Mouse (Mus musculus) left cerebral cortex, adult 8-10 months (tissue): ENCODE measurements around the gene Pak6. TPM values are rescaled to one million over a fixed set of nuclear protein-coding genes. Genes with fewer than 3 reads are reported as not detected.
A peak's percentile ranks its signal among the peaks of the same experiment; 100 is the strongest.

Experiments used
- DNase-seq, 2 experiments: peaks; one replicate each; pipeline ENCODE4 v3.0.0; 2022; ENCODE audit warnings: low spot score in 2 of 2
- total RNA-seq, 4 experiments: library from RNA; stranded (reverse); gene quantifications; 2 replicates each; pipeline ENCODE4 v1.2.4; 2022

Gene Pak6
- total RNA-seq, 4 experiments from 2014 or later = 68.1 to 87.8 (median 77.2) TPM

DNA sequence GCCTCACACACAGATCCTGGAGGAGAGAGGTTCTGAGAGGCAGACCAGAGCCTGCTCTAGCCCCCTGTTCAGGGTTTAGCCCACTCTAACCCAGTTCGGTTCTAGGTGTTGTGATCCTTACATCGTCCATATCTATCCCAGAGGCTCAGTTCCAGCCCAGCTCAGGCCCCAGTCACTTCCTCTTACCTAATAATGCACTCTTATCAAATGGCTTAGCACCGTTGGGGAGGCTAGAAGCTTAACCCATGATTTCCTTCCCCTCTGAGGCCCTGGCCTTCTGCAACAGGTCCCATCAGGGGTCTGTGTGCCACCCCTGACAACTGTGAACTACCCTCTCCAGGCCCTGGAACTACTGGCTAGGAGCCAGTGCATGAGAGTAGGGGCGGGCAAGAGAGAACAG lies 66.1 kb downstream of the Pak6 start:
- no peak for DNase-seq

DNA sequence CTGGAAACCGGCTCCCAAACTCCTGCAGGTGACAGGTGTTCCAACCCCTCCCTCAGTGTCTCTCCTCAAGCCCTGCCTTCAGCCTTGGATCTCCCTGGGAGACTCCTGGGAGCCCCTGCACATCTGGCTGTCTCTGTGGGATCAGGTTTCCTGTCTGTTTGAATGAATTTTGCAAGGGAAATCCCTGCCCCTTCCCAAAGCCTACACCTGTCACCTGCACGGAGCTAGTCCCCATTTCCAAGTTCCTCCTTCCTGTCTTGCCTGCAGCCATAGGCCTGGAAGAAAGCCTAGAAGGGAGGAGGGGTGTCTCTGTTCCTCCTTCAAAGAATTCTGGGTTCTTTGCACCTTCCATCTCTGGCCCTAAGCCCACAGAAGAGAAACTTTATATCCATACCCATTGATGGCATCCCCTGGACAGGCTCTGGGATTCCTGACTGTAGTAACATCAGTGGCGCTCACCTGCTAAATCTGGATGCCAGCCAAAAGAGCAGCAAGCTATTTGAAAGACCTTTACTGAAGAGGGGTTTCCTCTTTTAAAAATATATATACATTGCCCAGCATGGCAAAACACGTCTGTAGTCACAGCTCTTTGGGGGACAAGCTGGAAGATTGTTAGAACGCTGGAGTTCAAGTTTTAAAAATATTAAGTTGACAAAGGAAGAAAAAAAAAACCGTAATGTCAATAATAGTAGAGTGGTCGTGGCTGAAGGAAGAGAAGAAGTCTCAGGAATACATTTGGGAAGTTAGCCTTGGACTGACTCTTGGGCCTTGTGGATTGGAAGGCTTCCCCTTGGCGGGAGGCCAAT lies 66.9 kb downstream of the Pak6 start:
- no peak for DNase-seq

DNA sequence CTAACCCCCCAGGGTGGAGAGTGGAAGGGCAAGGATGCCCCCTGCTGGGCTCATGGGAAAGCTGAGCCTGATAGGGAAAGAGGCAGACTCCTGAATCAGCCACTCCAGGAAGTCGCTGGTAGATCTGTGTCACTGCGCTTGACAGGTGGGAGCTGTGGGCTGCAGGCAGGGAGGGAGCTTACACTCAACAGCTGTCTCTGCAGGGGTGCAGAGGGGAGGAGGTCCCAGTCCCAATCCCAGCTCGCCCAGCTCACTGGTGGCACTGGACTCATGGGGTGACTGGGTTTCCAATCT lies 67.5 kb downstream of the Pak6 start:
- peak; percentile 47 to 60 for DNase-seq

DNA sequence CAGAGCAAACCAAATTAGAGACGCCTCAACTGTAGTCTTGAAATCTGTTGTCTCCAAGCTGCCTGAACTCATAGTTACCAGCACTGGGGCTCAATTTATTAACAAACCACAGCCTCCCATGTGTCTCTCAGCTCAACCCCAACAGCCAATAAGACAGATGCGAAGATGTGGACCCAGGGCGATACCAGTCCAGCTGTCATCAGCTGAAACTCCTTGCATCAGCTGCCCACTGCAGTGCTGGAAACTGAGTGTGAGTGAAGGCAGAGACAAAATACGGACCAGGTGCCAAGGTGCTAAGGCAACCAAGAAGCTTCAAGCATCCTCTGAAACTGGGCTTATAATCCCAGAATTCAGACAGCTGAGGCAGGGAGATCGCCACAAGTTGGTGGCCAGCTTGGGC lies 68.9 kb downstream of the Pak6 start:
- DNase-seq = no peak

DNA sequence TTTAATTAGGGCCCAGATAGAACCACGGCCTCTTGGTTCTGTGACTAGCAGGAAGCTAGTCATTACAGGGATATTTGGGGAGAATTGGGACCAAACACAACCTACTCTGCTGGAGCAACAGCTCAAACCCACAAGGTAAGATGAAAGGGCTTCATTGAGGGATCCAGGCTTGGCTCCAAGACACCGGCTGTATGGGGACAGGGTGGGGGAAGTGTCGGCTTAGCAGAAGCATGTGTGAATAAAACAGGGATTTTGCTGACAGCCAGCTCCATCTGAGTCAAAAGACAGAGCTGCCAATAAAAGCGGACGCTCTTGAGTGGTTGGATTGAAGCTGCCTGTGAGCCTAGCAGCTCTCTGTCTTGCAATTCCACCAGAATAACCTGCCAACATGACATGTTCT lies 70.2 kb downstream of the Pak6 start:
- DNase-seq = peak in 1 of 2 experiments; percentile 35

DNA sequence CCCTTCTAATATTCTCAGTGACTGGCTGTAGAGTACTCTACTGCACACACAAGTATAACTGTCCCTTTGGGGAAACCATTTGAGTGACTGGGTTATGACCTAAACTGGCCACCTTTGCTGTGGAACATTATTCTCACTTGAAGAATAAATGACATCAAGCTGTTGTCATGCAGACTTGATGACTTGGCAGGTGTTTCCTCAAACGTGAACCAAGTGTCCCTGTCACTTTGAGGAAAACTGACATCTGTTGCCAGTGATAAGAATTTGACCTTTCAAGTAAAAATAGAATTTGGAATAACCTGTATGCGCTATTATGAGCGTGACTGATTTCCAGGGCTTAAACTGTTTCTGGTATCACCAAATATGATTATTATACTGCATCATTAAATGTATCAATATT lies 77.2 kb downstream of the Pak6 start:
- DNase-seq = no peak

DNA sequence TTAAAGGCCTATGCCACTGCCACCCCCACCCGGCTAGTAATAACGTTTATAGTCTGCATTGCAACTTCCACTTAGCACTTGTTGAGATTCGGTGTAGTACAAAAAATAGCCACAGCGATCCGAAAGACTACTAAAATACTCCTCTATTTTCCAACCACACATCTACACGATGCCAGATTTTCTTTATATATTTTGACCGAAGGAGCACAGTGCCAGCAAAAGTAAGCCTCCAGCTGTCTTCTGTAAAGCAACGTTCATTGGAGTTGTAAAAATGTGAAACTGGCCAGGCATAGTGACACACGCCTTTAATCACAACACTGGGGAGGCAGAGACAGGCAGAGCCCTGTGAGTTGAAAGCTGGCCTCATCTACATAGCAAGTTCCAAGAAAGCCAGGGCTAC lies 78.1 kb downstream of the Pak6 start:
- DNase-seq = peak in 1 of 2 experiments; percentile 30

DNA sequence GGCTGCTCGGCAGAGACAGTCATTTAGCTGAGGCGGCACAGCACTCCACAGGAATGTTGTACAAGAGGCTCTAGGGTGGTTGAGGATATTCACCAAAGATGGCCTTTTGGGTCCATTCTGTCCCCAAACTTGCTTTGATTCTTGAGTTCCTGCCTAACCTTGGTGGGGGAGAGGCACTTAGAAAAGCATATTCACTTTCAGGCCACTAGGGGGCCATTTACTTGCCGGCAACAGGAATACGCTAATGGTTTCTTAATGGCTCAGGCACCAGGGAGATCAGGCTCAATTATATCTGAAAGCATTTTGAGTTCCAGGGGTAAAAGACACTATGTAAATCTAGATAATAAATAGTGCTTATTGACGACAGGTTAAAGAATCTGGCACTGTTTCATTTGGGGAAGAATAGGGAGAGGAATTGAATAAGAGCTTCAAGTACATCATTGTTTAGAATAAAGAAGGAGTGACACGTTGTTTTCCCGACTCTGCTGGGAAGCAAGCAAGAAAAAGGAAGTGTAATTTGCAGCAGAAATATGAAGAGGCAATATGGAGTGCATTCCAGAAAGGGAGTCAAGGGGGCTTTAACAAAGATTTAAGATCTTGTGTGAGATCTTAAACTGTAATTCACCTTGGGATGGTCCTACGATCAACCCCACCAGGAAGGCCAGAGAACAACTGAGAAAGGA lies 80.3 kb downstream of the Pak6 start:
- no peak for DNase-seq

DNA sequence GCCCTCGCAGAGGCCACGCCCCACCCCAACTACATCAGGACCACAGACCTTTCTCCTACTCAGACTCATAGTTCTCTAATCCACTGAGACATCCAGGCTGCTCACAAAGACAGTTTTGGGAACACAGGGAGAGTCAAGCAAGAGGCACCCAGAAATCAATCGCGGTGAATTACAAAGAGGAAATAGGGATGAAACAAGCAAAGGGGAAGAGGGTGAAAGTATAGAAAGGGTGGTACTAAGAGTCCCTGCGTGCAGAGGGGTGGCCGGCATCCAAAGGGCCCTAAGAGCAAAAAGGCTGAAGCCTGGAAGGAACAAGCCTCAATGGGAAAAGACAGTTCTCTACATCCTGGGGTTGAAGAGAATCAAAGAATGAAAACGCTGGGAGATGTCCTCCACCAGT lies 81.5 kb downstream of the Pak6 start:
- DNase-seq = no peak

DNA sequence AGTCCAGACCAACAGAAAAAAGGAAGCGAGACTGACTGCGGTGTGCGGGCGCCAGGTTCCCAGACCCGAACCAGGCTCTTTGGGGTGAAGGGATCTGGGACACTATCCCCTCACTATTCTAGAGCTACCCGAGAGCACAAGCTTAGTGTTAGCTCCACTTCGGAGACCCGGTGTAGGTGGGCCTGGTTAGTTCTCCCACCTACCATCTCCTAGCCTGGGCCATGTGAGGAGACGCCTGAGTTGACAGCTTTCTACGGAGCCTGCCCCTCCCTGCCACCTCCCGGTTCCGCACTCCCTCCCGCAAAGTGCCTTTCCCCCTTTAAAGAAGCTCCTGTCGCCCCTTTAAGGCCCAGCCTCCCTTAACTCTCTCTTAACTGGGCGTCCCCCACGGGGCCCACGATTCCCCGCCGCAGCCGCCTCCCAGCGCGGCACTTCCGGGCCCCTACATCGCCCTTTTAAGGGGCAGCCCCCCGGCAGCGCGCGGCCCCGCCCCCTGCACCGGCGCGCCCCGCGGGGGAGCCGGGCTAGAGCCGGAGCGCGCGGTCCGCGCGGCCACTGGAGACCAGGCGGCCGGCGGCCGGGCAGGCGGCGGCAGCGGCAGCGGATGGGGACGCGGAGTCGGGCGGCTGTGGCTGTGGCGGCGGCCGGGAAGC lies 82.3 kb downstream of the Pak6 start, which contains the start of gene Inafm2:
Gene Inafm2 (plus strand): TSS at position 527 of the 653 bp plus-strand sequence.
- peak; percentile 77 to 89 for DNase-seq

DNA sequence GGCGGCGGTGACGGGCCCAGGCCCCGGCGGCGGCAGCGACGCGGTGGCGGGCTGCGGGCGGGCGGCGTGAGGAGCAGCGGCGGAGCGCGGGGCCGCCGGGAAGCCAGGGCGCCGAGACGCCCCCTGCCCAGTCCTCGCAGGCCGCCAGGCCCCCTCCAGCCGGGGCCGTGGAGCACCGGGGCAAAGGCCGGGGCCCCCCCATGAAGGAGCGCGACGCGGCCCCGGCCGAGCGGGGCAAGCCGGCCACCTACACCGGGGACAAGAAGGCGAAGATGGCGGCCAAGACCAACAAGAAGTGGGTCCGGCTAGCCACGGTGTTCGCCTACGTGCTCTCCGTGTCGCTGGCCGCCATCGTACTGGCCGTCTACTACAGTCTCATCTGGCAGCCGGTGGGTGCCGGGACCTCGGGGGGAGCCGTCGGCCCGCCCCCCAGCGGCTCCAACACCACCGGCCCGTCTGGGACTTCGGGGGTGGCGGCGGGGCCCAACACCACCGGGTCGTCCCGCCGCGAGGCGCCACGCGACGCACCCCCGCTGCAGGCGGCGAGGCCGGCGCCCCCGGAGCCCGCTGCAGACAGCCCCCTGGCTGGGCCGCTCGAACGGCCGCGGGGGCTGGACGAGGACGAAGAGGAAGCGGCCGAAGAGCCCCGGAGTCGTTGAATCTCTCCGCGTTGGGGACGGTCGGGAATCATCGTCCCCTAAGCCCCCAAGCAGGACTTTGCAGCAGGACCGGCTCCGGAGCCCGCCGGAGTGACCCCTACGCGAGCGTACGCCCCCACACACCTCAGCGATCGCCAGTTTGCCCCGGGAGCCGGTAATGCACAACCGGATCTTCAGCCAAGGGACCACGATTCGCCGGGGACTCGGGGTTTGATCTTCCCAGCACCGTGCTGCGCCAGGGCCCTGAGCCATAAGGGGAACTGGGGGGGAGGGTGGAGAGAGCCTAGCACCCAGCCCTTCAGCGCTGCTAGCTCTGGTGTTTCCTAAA lies 83.1 kb downstream of the Pak6 start:
- peak in 1 of 2 experiments; percentile 44 for DNase-seq

DNA sequence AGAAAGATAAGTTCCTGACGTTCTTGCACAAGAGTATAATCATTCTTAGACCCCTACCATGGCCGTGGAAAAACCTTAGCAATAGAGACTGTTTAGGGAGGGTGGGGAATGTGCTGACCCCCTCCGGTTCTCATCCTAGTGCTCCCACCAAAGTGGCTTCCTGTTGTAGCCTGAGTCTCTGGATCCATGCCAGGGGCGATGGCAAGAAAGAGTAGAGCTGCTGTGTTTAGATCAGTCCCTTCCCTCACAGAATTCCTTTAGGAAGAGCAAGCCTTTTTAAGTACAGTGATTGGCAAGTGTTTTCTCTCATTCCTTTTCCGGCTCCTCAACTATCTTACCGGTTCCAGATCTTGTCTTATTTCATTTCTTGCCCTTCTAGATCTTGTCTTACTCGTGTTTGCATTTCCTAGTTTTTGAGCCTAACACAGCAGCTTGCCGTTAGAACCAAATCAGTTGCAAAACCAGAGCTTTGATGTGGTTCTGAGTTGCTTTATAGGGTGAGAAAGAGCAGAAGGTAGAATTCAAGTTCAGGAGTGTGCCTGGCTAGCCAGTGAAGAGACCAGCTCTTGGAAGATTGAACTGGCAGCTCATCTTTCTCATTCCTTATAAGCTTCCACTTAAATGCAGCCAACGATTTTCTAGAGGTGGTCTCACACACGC lies 84.3 kb downstream of the Pak6 start:
- no peak for DNase-seq

Other genes with a start within 250 kb of the Pak6 start
- 100 to 1,000 TPM; 167 to 180 (median 175) TPM for gene Srp14, start 183.6 kb upstream of the Pak6 start, total RNA-seq
- gene Bmf, start 113.6 kb upstream of the Pak6 start, total RNA-seq = 1 to 10 TPM; 3.4 to 5.2 (median 4.7) TPM
- 1 to 10 TPM in 3 of 4 experiments, under 1 TPM in 1; 0.98 to 2.6 (median 1.8) TPM for gene Bub1b, start 65.1 kb upstream of the Pak6 start, total RNA-seq
- 10 to 100 TPM; 36.4 to 40.9 (median 38.5) TPM for gene Ankrd63, start 40.7 kb downstream of the Pak6 start, total RNA-seq
- 1 to 10 TPM; 2.9 to 5.7 (median 4.3) TPM for gene Plcb2, start 65.1 kb downstream of the Pak6 start, total RNA-seq
- 10 to 100 TPM; 45.3 to 49.6 (median 47.4) TPM for gene Inafm2, start 82.5 kb downstream of the Pak6 start, total RNA-seq
- gene Ccdc9b, start 99.4 kb downstream of the Pak6 start, total RNA-seq = 1 to 10 TPM; 4.2 to 6.3 (median 5.7) TPM
- gene Phgr1, start 109.5 kb downstream of the Pak6 start, total RNA-seq = not detected
- 100 to 1,000 TPM; 179 to 192 (median 185) TPM for gene Disp2, start 116.4 kb downstream of the Pak6 start, total RNA-seq
- 1 to 10 TPM in 3 of 4 experiments, under 1 TPM in 1; 0.97 to 1.9 (median 1.5) TPM for gene Knstrn, start 150.7 kb downstream of the Pak6 start, total RNA-seq
- 10 to 100 TPM; 72.7 to 88.6 (median 75.3) TPM for gene Ivd, start 198.7 kb downstream of the Pak6 start, total RNA-seq
- 10 to 100 TPM; 41.8 to 49.3 (median 42.6) TPM for gene Bahd1, start 237.1 kb downstream of the Pak6 start, total RNA-seq